Comparison of ENCODE assay signal across 28 mouse cellular contexts in genomic region chr8:113799550-113799949, GRCm38 (mm10). TPM values are rescaled to one million over a fixed set of nuclear protein-coding genes. Genes with fewer than 3 reads are reported as not detected.
DNase-seq lines count a peak whose midpoint lies in the region; ATAC-seq and TF ChIP-seq lines count a peak whose summit lies in the region.
"Had no signal": no experiment of that assay in that cellular context is flagged by ENCODE, and none has a peak within 500 bp of the region (broad histone marks: within the 10 kb centered on the region; RNA-seq: fewer than 3 reads in every experiment).

No protein-coding gene starts in this region.

- peak; percentile 71 for DNase-seq in heart, adult 11 months
- no peak for DNase-seq in layer of hippocampus, adult 2 months (ENCODE audit: low spot score in 2 of 2)
- DNase-seq in layer of hippocampus, postnatal 36 days: no peak
- DNase-seq in embryonic facial prominence, embryonic 10.5 days (ENCODE audit: low spot score): peak; percentile 75
- peak; percentile 52 for DNase-seq in retina, postnatal 1 day
- DNase-seq: B cell, adult 2 months; cerebellum, adult 9-10 months; gastrocnemius, postnatal 14 days; heart, postnatal 36 days; kidney, adult 18-20 months; lung, embryonic 14.5 days; lung, postnatal 14 days; right cerebral cortex, postnatal 25 days had no signal

- ATAC-seq in heart, embryonic 12.5 days (ENCODE audit: insufficient number of reproducible peaks, low FRiP score): no peak
- ATAC-seq: forebrain, embryonic 13.5 days had no signal

- H3K4me3 ChIP-seq in heart, embryonic 12.5 days: no peak overlapping the region
- H3K4me3 ChIP-seq in layer of hippocampus, adult 2 months: no peak overlapping the region
- H3K4me3 ChIP-seq in embryonic facial prominence, embryonic 10.5 days: no peak overlapping the region
- H3K4me3 ChIP-seq: embryonic facial prominence, embryonic 15.5 days; forebrain, embryonic 13.5 days; heart, embryonic 10.5 days; limb, embryonic 12.5 days; liver, embryonic 15.5 days; myocyte; neural tube, embryonic 12.5 days; stomach, embryonic 15.5 days had no signal

- H3K9me3 ChIP-seq in heart, embryonic 12.5 days (replicated peaks): no peaks in the 10 kb centered on the region
- no peaks in the 10 kb centered on the region for H3K9me3 ChIP-seq in embryonic facial prominence, embryonic 10.5 days
- H3K9me3 ChIP-seq: embryonic facial prominence, embryonic 15.5 days; forebrain, embryonic 13.5 days; heart, embryonic 10.5 days; limb, embryonic 12.5 days; liver, embryonic 15.5 days; neural tube, embryonic 12.5 days; stomach, embryonic 15.5 days had no signal

- H3K27ac ChIP-seq in heart, embryonic 12.5 days (ENCODE audit: poor library complexity, severe bottlenecking): no peak overlapping the region
- H3K27ac ChIP-seq in layer of hippocampus, adult 2 months: no peak overlapping the region
- no peak overlapping the region for H3K27ac ChIP-seq in embryonic facial prominence, embryonic 10.5 days (replicated peaks)
- H3K27ac ChIP-seq: embryonic facial prominence, embryonic 15.5 days; forebrain, embryonic 13.5 days; heart, embryonic 10.5 days; hindbrain, embryonic 14.5 days; kidney, postnatal 0 days; limb, embryonic 12.5 days; liver, embryonic 15.5 days; neural tube, embryonic 12.5 days; stomach, embryonic 15.5 days had no signal

- H3K36me3 ChIP-seq in heart, embryonic 12.5 days: no peaks in the 10 kb centered on the region
- H3K36me3 ChIP-seq in embryonic facial prominence, embryonic 10.5 days (replicated peaks): no peaks in the 10 kb centered on the region
- H3K36me3 ChIP-seq: embryonic facial prominence, embryonic 15.5 days; heart, embryonic 10.5 days; limb, embryonic 12.5 days; liver, embryonic 15.5 days; neural tube, embryonic 12.5 days; stomach, embryonic 15.5 days had no signal

- no peak overlapping the region for H3K4me2 ChIP-seq in heart, embryonic 12.5 days
- H3K4me2 ChIP-seq: embryonic facial prominence, embryonic 15.5 days; forebrain, embryonic 13.5 days; hindbrain, embryonic 14.5 days; limb, embryonic 12.5 days; liver, embryonic 15.5 days; lung, embryonic 14.5 days; midbrain, embryonic 11.5 days; neural tube, embryonic 12.5 days; stomach, embryonic 15.5 days had no signal

- WGBS in heart, embryonic 12.5 days: no CpG with 5 or more reads among the region's 5 CpGs
- WGBS in embryonic facial prominence, embryonic 10.5 days: no CpG with 5 or more reads among the region's 5 CpGs

- H3K27me3 ChIP-seq in heart, embryonic 12.5 days (replicated peaks): no peaks in the 10 kb centered on the region
- H3K27me3 ChIP-seq in embryonic facial prominence, embryonic 10.5 days (replicated peaks; ENCODE audit: low read depth, poor library complexity, severe bottlenecking): no peaks in the 10 kb centered on the region
- H3K27me3 ChIP-seq: embryonic facial prominence, embryonic 15.5 days; forebrain, embryonic 13.5 days; limb, embryonic 12.5 days; liver, embryonic 15.5 days; neural tube, embryonic 12.5 days; stomach, embryonic 15.5 days had no signal

- H3K9ac ChIP-seq in heart, embryonic 12.5 days: no peak overlapping the region
- H3K9ac ChIP-seq: embryonic facial prominence, embryonic 15.5 days; forebrain, embryonic 13.5 days; hindbrain, embryonic 14.5 days; limb, embryonic 12.5 days; liver, embryonic 15.5 days; lung, embryonic 14.5 days; neural tube, embryonic 12.5 days; stomach, embryonic 15.5 days had no signal

- peak; percentile 62 for TF ChIP-seq CTCF in layer of hippocampus, adult 2 months (conservative IDR thresholded peaks at IDR 0.05)

- H3K4me1 ChIP-seq in heart, embryonic 12.5 days (replicated peaks): no peaks in the 10 kb centered on the region
- H3K4me1 ChIP-seq in embryonic facial prominence, embryonic 10.5 days: peaks cover 6% of the 10 kb centered on the region
- H3K4me1 ChIP-seq: forebrain, embryonic 13.5 days; heart, embryonic 10.5 days; liver, embryonic 15.5 days; neural tube, embryonic 12.5 days; stomach, embryonic 15.5 days had no signal

RNA-seq across cellular contexts. Expression of gene Adamts18, which starts 49.0 kb away (rescaled TPM):
- polyA plus RNA-seq in heart, embryonic 12.5 days (2016; fragmentation: Nextera tagmentation; extraction: Ambion mirVana): 0.50 and 0.89 TPM in 2 replicates
- 1 to 10 TPM; 1.3 to 1.9 TPM for total RNA-seq in layer of hippocampus, adult 2 months (2021)
- total RNA-seq in layer of hippocampus, postnatal 36 days (2021): 1 to 10 TPM; 1.5 to 1.7 TPM
- polyA plus RNA-seq in embryonic facial prominence, embryonic 10.5 days (2016; fragmentation: Nextera tagmentation; extraction: Ambion mirVana): 3.7 and 4.6 TPM in 2 replicates
- total RNA-seq: adrenal gland, adult 18-20 months; granulocyte monocyte progenitor cell, adult 5-6 weeks; heart, postnatal 36 days had no signal
- polyA plus RNA-seq: liver, adult 2 months; myocyte had no signal

Comparison
In these comparisons a context has a peak if more than half of its experiments do, and no peak if none do; other contexts are left out.
1. DNase-seq: peak in heart, adult 11 months (single experiment), embryonic facial prominence, embryonic 10.5 days (single experiment) and retina, postnatal 1 day (single experiment); none in layer of hippocampus, adult 2 months (0 of 2) and layer of hippocampus, postnatal 36 days (0 of 2).